Mouse (Mus musculus): ENCODE results near the gene Ell2.

Ell2 gene

DNA sequence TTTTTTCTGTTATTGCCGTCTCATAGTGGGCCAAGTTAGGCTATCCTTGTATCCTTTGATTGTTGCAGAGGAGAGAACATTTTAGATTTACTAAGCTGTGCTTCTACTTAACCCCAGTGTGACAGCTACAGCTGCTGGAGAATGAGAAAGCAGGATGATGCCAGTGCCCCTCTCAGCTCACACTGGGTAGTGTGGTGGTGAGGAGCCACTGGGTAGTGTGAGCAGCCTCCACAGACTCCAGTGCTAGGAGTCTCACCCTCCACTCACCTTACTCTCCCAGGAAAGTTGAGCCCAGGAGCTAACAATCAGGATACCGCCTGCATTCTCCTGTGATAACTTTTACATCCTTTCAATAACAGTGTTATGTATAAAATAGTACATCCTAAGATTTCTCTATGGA is 60.4 kb downstream of the Ell2 start:
- in situ Hi-C loops (cut with MboI), result no loop called here

DNA sequence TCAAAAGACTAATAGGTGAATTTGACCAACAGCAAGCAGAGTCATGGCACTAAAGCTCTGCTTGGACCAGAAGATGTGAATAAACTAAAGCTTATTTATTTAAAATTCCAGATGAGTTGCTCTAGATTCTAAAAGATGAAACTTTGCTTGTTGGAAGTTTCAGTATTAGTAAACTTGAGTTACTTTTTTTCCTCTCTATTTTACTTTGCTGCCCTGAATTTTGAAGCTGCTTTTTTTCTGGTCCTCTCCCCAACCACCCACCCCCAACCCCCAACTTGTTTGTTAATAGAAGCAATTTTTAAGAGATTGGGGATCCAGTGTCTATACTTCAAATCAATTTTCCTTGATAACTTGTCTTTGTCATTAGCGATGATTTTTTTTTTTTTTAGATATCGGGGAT is 64.2 kb downstream of the Ell2 start:
- in situ Hi-C loops (cut with MboI), result no loop called here

DNA sequence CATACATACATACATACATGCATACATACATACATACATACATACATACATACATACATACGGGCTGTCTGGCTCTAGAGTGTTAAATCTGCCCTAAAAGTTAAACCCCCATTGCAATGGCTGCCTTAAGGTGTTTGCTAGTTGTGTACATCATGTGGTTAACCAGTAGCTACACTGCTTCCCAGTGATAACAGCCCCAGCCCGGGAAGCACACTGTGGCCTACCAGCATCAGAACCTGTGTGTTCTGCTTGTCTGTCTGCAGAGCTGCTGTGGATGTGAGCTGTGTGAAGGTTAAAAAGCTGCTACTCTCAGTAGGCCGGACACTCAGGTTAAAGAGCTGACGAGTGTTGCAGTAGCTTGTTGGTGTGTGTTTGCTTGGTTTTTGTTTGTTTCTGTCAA is 64.8 kb downstream of the Ell2 start:
- in situ Hi-C loops (cut with MboI), result no loop called here

DNA sequence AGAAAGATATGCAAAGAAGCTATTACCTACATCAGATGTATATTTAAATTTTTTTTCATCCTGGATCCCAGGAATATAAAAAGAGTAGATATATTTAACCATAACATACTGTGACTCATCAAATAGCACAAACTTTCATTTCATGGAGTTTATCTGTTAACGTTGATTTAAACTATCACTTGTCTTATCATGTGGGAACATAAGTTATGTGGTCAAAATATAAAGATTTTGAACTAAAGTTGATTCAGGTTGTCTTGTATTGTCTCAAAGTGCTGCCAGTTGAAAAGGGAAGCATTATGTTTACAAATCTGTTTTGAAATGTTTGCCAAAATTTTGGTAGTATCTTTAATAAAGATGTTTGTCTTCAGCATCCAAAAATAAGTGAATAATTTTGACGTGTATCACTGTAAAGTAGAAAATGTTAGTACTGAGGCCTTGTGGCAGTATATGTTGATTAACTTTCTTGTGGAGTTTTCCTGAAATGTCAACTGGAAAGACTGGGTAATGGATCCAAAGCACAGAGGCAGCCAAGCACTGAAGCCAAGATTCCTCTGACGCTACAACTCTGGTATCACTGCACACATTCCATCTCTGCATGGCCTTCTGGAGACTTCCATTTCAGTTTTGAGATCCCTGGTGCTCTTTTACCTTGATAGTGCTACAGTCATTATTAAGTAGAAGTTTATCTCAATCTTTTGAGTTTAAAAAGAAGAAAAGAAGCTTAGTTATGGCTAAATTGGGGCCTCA is 65.6 kb downstream of the Ell2 start:
- in situ Hi-C loops (cut with MboI), result no loop called here

DNA sequence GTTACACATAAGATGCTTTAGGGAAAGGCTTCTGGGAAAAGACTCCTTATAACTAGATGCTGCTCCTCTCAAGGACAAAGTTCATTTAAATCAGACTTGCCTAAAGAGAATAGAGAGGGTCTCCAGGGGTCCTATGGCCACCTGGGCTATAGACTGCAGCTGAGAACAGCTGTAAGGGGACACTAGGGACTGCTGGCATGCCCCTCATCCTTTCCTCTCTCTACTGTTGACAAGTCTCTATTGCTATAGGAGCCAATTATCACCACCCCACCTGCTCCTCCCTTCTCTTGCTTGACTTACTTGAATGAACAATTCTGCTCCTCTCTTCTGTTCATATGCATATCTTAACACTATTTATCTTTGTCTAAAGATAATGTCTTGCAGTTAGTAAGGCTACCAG is 69.4 kb downstream of the Ell2 start:
- in situ Hi-C loops (cut with MboI), result loop anchor here (25.0 kb wide), 1 partner anchor 914 kb away; no protein-coding TSS in a partner anchor

DNA sequence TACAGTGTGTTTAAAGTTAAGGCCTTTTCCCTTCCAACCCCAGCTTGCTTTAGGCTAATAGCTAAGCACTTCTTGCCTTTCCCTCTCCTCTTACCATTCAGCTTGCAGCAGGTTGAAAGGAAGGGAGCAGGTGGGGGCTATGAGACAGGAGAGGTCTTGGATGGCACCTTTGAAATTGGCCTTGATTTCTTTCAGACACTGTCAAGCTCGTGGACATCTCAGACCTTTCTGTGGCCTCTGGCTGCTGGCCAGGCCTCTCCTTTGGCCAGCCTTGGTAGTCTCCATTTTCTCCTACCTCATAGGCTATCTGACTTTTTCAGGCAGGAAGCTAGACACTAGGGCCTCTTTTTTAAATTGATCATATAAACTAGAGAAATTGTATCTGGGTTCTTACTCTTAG is 70.1 kb downstream of the Ell2 start:
- in situ Hi-C loops (cut with MboI), result loop anchor here (25.0 kb wide), 1 partner anchor 914 kb away; no protein-coding TSS in a partner anchor

DNA sequence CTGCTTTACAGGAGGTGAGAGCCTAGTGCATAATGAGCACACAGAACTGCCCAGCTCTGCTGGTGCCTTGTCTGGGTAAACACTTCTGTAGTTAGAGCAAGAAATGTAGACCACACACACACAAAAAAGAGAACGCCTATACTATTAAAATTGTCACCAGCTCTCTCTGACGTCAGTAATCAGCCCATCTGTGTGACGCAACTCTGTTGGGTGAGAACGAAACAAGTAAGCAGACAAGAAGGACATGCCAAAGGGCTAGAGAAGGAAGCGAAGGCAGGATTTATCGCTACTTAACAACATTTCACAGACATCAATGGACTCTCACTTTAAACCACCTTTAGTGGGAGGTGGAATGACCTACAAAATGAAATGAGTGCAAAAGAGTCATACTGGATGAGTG is 71.6 kb downstream of the Ell2 start:
- in situ Hi-C loops (cut with MboI), result loop anchor here (25.0 kb wide), 1 partner anchor 916 kb away; no protein-coding TSS in a partner anchor

DNA sequence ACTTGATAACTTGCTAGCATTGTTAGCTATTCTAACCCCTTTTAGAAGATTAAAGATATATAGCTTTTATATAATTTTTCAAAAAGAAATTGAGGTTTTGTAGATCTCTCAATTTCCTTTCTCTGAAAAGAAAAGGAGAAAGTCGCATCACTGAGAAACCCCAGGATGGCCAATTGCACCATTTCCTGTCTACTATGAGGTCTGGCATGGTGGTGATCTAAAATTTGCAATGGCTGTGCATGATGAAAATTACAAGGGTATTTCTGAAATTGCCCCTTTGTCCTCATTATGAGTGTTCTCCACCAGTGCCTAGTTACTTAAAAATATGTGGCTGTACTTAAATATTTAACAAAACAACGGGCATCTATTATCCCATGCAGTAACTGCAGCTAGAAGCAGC is 72.6 kb downstream of the Ell2 start:
- in situ Hi-C loops (cut with MboI), result loop anchor here (25.0 kb wide), 1 partner anchor 917 kb away; no protein-coding TSS in a partner anchor

DNA sequence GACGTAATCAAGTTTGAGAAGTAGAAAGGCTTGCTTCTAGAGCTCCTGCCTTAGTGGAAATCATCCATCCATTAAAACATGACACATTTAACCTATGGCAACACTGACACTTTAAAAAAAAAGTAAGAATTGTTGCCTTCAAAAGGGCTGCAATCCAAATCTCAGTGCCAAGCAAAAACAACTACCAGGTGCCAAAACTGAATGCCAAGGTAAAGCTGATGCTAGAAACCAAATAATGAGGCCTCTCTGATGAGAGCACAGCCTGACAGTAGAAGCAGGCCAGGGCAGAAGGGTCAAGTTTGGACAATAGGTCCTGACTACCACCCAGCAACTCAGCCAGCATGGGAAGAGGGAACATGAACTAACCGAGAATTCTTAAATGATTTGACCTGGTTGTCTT is 73.5 kb downstream of the Ell2 start:
- in situ Hi-C loops (cut with MboI), result loop anchor here (25.0 kb wide), 1 partner anchor 918 kb away; no protein-coding TSS in a partner anchor

DNA sequence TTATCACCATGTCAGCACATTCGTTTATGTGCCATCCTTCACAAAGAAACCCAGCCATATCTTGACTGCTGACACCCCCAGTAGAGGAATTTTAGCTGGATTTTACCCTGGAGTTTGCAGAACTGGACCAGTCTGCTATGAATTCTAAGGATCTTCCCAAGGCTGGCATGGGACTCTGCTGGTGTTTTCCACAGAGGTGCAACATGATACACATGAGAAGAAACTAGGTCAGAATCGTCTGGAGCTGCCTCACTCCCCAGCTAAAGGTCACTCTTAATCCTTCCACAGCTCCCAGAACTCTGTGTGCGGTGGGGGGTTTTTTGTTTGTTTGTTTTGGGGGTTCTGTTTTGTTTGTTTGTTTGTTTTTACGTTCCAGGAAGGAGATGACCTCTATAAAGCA is 79.2 kb downstream of the Ell2 start:
- in situ Hi-C loops (cut with MboI), result loop anchor here (25.0 kb wide), 1 partner anchor 923 kb away; no protein-coding TSS in a partner anchor

DNA sequence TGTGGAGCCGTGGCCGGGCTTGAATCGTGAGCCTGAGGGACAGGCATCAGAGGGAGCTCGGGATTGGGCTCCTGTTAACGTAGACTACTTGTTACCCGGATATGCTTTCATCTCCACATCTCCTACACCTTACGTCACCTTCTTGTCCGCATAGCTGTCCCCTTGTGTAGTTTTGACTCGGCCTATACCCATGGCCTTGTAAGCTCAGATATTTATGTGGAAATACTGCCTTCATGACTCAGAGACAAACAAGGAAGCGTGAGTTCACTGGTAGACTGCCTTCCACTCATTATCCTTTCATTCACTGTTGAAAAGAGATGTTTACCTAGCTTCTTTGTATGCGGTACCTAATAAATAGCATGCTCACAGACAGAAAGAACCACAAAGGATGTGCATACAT is 79.7 kb downstream of the Ell2 start:
- in situ Hi-C loops (cut with MboI), result loop anchor here (25.0 kb wide), 1 partner anchor 924 kb away; no protein-coding TSS in a partner anchor

DNA sequence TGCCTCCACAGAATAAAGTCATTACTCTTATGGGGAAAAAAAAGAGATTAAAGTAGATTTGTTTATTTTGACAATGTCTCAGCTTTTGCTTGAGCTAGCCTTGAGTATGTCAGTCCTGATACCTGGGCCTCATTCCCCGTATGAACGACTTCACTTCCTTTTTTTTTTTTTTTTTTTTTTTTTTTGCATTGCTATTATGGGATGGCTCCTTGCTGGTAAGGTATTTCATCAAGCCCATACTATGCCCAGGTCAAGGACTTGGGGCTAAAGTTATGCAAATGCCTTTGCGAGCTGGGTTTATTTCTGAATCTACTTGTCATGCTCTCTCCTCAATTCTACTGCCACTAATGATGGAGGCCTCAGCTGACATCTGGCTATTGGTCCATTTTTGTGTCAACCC is 80.8 kb downstream of the Ell2 start:
- in situ Hi-C loops (cut with MboI), result loop anchor here (25.0 kb wide), 1 partner anchor 925 kb away; no protein-coding TSS in a partner anchor

DNA sequence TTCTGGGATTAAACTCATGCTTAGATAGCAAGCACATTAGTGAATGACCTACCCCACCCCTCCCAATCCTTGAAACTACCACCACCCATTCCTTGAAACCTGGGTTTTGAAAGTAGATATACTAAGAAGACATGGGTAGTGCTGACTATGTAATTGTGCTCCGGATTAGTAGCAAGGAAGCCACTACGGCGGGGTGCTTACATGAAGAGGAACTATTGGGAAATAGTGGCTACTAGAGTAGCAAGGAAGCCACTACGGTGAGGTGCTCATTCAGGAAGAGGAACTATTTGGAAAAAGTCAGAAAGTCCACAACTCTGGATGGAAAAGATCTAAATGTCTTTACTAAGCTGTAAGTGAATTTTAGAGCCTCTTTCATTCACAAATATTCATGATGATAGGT is 81.6 kb downstream of the Ell2 start:
- in situ Hi-C loops (cut with MboI), result loop anchor here (25.0 kb wide), 1 partner anchor 926 kb away; no protein-coding TSS in a partner anchor

DNA sequence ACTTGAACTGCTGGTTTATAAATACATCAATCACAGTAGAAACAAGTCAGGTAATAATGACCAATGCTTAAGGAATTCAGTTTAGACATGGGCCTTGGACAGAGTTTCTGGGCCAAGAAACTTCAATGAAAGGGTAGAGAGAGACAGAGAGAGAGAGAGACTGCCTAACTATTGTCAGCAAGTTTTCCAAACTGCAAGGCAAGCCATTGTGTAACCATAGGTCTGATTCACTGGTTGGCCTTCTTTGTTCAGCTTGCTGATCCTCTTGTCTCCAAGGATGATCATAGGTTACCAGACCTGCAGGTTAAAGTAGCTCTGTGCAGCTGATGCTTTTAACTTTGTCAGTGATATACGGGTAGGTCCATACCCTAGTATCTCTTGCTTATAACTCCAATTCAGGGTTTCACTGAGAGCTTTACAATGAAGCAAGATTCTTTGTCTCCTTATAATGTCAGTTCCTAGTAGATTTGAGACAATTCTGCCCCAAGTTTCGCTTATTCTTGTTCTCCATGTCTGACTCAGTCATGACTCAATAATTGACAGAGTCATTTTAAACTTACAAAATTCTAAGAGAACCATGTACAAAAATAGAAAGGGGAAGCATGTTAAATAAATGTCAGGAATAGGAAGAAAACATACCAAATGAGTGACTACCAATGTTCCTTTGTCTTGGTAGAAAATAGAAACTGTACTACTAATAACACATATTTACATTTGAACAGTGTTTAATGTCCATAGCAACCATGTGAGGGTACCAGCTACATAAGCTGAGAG is 82.7 kb downstream of the Ell2 start:
- in situ Hi-C loops (cut with MboI), result loop anchor here (25.0 kb wide), 1 partner anchor 927 kb away; no protein-coding TSS in a partner anchor

DNA sequence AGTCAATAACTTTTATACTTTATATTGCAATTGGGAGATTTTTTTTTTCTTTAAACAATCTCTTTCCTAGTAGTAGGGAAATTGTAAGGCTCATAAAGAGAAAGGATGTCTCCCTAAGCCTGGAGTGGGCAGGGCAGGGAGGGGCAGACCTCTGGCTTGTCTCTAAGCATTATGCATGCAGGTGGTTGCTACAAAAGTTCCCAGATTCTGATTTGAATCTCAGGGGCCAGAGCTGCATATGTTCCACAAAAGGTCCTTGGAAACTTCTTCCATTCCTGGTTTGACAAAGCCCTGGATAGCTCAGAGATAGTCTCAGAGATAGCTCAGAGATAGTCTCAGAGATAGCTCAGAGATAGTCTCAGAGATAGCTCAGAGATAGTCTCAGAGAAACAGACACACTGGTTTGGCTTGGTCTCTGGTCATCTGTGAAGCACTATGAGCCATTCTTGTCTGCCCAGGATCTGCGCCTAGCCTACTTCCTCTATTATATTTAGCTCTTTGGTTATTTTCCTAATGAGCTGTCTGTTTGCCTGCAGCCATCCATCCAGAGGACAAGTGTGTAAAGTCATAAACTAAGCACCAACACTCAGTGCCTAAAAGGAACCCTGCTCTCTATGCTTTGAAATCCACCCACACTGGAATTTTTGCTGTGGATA is 84.1 kb downstream of the Ell2 start:
- in situ Hi-C loops (cut with MboI), result loop anchor here (25.0 kb wide), 1 partner anchor 928 kb away; no protein-coding TSS in a partner anchor

DNA sequence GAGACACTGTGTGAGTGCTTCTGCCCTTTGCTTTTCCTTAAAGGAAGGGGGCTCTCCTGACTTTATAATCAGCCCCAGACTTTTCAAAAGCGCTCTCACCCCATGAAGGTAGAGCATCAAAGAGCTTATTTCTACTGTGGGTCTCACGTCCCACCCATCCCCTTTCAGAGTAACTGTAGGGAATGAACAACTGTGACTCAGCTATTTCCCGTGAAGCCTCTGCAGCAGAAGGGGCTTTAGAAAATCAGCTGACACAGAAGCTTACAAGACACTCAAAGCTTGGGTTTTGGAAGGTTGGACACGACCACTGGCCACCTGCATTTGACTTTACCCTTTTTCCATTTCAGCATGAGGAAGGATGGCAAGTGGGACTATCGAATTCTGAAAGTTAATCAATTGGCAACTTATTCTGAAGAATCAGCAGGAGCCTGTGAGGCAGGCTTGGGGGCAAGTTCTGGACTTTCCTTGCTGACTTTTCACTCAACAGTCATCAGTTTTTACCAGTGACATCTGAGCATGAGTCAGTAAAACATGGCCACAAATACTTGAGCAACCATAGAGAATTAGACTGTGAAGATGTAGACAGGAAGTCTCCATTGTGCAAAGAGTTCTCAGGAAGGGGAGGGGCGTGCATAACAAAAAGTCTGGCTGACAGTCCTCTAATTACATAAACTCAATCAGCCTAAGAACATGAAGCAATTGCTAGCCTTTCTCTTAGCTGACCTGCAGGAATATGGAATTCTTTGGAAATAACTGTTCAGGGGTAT is 87.5 kb downstream of the Ell2 start:
- in situ Hi-C loops (cut with MboI), result loop anchor here (25.0 kb wide), 1 partner anchor 932 kb away; no protein-coding TSS in a partner anchor

DNA sequence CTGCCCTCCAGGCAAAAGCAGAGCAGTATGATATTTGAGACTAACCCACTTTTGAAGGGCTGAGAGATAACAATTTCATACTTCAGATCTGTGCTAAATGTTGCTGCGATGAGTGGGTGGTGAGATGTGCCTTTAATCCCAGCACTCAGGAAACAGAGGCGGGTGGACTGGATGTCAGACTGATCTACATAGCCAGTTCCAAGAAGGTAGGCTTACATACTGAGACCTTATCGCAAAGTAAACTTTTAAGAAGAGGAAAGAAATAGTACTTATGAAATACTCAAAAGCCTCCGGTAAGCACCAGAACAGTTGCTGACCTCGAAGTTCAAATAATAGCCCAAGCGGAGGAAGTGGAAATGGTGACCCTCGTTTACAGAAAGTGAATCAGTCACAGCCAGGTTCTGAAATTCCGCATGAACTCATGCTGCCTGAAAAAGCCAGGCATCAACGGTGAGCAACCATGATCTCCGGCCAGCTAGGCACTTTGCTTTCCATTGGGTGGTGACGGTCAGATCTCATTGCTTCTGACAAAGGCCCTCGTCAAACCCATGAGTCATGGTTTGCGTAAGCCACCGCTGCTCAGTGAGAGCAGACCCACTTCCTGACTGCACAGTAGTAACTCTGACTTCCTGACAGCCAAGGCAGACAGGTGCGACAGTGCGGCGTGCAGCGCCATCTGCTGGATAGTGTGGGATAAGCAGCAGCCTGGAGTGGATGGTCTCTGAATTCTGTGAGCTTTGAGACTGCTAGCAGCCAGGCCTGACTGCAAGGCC is 91.0 kb downstream of the Ell2 start:
- in situ Hi-C loops (cut with MboI), result loop anchor here (25.0 kb wide), 1 partner anchor 935 kb away; no protein-coding TSS in a partner anchor

DNA sequence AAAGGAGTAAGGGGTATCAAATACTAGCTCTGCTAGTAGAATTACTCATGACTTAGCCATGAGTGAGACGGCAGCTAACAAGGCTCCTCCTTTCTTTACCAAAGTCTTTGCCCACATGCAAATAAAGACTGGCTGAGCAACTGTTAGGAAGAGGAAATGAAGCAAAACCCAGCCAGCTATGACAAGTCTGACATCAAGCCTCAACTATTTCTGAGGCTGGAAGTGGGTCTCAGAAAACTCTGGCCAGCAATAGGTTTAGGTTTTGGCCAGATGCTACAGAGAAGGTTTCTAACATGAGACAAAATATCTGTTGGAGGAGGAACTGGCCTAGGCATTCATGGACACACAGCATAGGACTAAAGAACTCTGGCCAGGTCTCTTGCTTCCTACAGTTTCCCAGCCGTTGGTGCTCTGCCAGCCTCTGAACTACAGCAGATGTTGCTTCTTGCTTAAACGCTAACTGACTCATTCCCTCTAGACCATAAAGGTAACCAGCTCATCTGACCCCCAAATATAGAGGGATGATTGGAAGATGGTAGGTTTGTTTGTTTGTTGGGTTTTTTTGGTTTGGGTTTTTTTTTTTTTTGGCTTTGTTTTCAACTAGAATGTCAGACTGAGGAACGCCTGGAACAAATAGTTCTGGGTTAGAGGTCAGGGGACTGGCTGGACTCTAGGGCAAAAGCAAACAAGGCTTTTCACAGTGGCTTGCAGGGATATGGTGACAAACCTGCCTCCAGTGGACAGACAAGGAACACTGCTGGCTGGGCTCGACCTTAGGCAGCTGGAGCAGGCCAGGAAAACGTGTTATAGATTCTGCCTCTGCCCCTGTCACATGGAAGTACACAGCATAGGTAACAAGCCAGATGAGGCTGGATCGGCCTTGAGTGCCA is 92.1 kb downstream of the Ell2 start:
- in situ Hi-C loops (cut with MboI), result loop anchor here (25.0 kb wide), 1 partner anchor 936 kb away; no protein-coding TSS in a partner anchor

DNA sequence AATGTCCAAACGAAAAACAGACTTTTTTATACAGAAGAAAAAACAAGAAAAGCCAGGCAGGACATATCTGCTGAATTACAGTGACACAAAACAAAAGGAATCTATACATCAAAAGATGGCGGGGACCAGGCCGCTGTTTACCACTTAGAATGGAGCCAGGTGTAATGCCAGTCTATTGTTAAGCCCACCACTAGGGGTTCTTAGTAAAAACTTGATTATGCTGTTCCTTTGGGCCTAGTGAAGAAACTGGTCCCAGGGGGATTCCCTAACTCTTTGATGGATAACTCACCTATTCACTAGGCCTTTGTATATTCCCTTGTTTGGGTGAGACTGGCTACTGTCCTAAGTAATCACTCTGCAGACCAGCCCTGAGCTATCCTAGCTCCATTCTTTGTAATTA is 92.9 kb downstream of the Ell2 start:
- in situ Hi-C loops (cut with MboI), result loop anchor here (25.0 kb wide), 1 partner anchor 937 kb away; no protein-coding TSS in a partner anchor
